Comparison of ENCODE assay signal across 8 mouse cellular contexts in the genomic region with DNA sequence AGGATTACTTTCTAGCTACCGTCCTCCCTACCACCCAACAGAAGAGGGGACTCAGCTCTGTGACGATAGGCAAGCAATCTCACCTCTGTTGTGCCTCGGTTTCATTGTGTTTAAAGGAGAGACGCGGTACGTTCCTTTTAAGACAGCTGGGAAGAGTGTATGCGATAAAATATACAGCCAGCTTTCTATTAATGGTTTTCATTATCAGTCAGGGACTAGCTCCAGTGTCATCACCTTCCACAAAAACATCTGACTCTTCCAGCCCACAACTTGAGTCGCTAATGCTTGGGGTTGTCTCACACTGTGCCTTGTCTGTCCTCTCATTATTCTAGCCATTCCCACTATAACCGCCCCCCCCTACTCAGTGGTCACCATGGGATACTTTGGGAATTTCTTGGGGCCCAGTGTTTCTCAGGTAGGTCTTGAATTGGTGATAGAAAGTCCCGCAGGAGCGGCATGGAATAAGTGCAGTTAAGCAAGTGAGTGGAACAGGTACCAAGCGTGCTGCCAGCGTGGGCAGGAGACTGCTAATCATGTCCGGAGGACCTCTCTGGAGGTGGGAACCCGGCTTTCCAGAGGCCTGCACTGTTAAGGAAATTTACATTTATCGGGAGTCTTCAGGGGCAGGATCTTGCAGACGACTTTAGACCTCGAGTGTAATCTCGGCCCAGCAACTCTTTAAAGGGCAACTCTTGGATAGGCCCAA. TPM values are rescaled to one million over a fixed set of nuclear protein-coding genes. Genes with fewer than 3 reads are reported as not detected.
A peak's percentile ranks its signal among the peaks of the same experiment; 100 is the strongest.
DNase-seq lines count a peak whose midpoint lies in the region; ATAC-seq and TF ChIP-seq lines count a peak whose summit lies in the region.

No protein-coding gene starts in this region.

- H3K36me3 ChIP-seq in hindbrain, postnatal 0 days (ENCODE audit: insufficient read depth, low read length) = no peaks in the 10 kb centered on the region

- peak overlapping the region; percentile 81 for H3K27ac ChIP-seq in cortical plate, adult 2 months (ENCODE audit: insufficient read depth, low read length)
- H3K27ac ChIP-seq in hindbrain, postnatal 0 days = peak overlapping the region; percentile 76

- TF ChIP-seq POLR2A in cortical plate, adult 2 months (IDR thresholded peaks at IDR 0.05; ENCODE audit: extremely low read depth, insufficient read depth, low read length) = no peak

- TF ChIP-seq CTCF in cortical plate, adult 2 months (IDR thresholded peaks at IDR 0.05; ENCODE audit: extremely low read depth, insufficient read depth, low read length) = no peak
- no peak for TF ChIP-seq CTCF in hindbrain, postnatal 0 days (IDR thresholded peaks at IDR 0.05; ENCODE audit: low read depth)

- 0 out of 2 replicates have a peak, but pooled peaks have one; percentile 0 for ATAC-seq in hindbrain, postnatal 0 days
- ATAC-seq in inflammation-experienced regulatory T-cells, adult 6 months = no peak

- no peaks in the 10 kb centered on the region for H3K9me3 ChIP-seq in hindbrain, postnatal 0 days (ENCODE audit: low read length)

- H3K4me1 ChIP-seq in cortical plate, adult 2 months (ENCODE audit: control insufficient read depth, insufficient read depth, low read length) = peaks cover 3% of the 10 kb centered on the region; the same call in 1 of the 2 replicates
- peaks cover 11% of the 10 kb centered on the region for H3K4me1 ChIP-seq in hindbrain, postnatal 0 days (ENCODE audit: insufficient read depth, low read length)

- peak; percentile 27 for DNase-seq in layer of hippocampus, adult 9-11 months
- no peak for DNase-seq in layer of hippocampus, adult 18-20 months (ENCODE audit: low spot score in 2 of 2)
- DNase-seq in hindbrain, postnatal 0 days (ENCODE audit: low spot score) = no peak
- DNase-seq in neural tube, embryonic 10.5 days (ENCODE audit: extremely low spot score, low spot score) = peak; percentile 27
- no peak for DNase-seq in frontal cortex, adult 2 months (ENCODE audit: extremely low spot score in 1 of 2, low spot score in 1 of 2)
- no peak for DNase-seq in left cerebral cortex, postnatal 4 days

- H3K4me3 ChIP-seq in cortical plate, adult 2 months (ENCODE audit: insufficient read depth, low read length) = peak overlapping the region; percentile 64
- H3K4me3 ChIP-seq in hindbrain, postnatal 0 days (ENCODE audit: low read length) = peak overlapping the region; percentile 64

- 43% methylated on average over 19 of the region's 19 CpGs for WGBS in hindbrain, postnatal 0 days

- H3K4me2 ChIP-seq in hindbrain, postnatal 0 days (ENCODE audit: low read depth, low read length) = peak overlapping the region; percentile 84

- H3K9ac ChIP-seq in hindbrain, postnatal 0 days (replicated peaks; ENCODE audit: low read length) = peak overlapping the region; percentile 59; the same call in 1 of the 2 replicates

- intact Hi-C loops in left cerebral cortex, postnatal 4 days (cut with DNase I) = no loop called here

- H3K27me3 ChIP-seq in hindbrain, postnatal 0 days (ENCODE audit: insufficient read depth, low read length) = no peaks in the 10 kb centered on the region

RNA-seq across cellular contexts. Expression of a gene that starts 1.0 kb away (rescaled TPM):
- total RNA-seq in layer of hippocampus, adult 18-20 months (2021) = 100 to 1,000 TPM; 132 to 138 TPM
- polyA plus RNA-seq in cortical plate, adult 2 months (2012; rRNA removed) = 49.3 and 54.6 TPM in 2 replicates
- 43.6 and 49.1 TPM in 2 replicates for total RNA-seq in hindbrain, postnatal 0 days (2014; rRNA removed)
- polyA plus RNA-seq in hindbrain, postnatal 0 days (2015; fragmentation: Nextera tagmentation; extraction: Ambion mirVana) = 8.5 and 9.3 TPM in 2 replicates
- polyA plus RNA-seq in frontal cortex, adult 2 months (2012; rRNA removed) = 34.4 and 34.7 TPM in 2 replicates
- 10 to 100 TPM; 60.1 to 60.8 TPM for total RNA-seq in left cerebral cortex, postnatal 4 days (2021)
- 1 to 10 TPM in 2 of 3 experiments, under 1 TPM in 1; 0.68 to 1.9 (median 1.2) TPM for polyA plus RNA-seq in inflammation-experienced regulatory T-cells, adult 6 months (2017; shearing (Covaris generic))

RNA-seq across cellular contexts. Expression of a gene that starts 14.0 kb away (rescaled TPM):
- 10 to 100 TPM; 29.2 to 41.2 TPM for total RNA-seq in layer of hippocampus, adult 18-20 months (2021)
- not detected in 2 replicates for polyA plus RNA-seq in cortical plate, adult 2 months (2012; rRNA removed)
- total RNA-seq in hindbrain, postnatal 0 days (2014; rRNA removed) = 4.2 TPM in 1 of 2 replicates, not detected in the other
- polyA plus RNA-seq in hindbrain, postnatal 0 days (2015; fragmentation: Nextera tagmentation; extraction: Ambion mirVana) = not detected in 2 replicates
- polyA plus RNA-seq in frontal cortex, adult 2 months (2012; rRNA removed) = not detected in 2 replicates
- total RNA-seq in left cerebral cortex, postnatal 4 days (2021) = 10 to 100 TPM in 1 of 2 experiments, 1 to 10 TPM in 1; 6.6 to 18.7 TPM
- not detected for polyA plus RNA-seq in inflammation-experienced regulatory T-cells, adult 6 months (2017; shearing (Covaris generic))

Comparison
In these comparisons a context has a peak if more than half of its experiments do, and no peak if none do; other contexts are left out.
1. DNase-seq: peak in layer of hippocampus, adult 9-11 months (single experiment) and neural tube, embryonic 10.5 days (single experiment); none in layer of hippocampus, adult 18-20 months (0 of 2), hindbrain, postnatal 0 days (single experiment), frontal cortex, adult 2 months (0 of 2) and left cerebral cortex, postnatal 4 days (single experiment).